Mouse (Mus musculus): ENCODE results near the gene Zfp385c. TPM values are rescaled to one million over a fixed set of nuclear protein-coding genes. Genes with fewer than 3 reads are reported as not detected.
"Not testable (repeated sequence)": the region's sequence is repeated elsewhere in the genome, so short reads cannot be mapped to it uniquely, and the experiment has no call there.

The Zfp385c gene
- total and polyA plus RNA-seq, 3 experiments, result 0.59 to 0.84 TPM; not detected in 1

DNA sequence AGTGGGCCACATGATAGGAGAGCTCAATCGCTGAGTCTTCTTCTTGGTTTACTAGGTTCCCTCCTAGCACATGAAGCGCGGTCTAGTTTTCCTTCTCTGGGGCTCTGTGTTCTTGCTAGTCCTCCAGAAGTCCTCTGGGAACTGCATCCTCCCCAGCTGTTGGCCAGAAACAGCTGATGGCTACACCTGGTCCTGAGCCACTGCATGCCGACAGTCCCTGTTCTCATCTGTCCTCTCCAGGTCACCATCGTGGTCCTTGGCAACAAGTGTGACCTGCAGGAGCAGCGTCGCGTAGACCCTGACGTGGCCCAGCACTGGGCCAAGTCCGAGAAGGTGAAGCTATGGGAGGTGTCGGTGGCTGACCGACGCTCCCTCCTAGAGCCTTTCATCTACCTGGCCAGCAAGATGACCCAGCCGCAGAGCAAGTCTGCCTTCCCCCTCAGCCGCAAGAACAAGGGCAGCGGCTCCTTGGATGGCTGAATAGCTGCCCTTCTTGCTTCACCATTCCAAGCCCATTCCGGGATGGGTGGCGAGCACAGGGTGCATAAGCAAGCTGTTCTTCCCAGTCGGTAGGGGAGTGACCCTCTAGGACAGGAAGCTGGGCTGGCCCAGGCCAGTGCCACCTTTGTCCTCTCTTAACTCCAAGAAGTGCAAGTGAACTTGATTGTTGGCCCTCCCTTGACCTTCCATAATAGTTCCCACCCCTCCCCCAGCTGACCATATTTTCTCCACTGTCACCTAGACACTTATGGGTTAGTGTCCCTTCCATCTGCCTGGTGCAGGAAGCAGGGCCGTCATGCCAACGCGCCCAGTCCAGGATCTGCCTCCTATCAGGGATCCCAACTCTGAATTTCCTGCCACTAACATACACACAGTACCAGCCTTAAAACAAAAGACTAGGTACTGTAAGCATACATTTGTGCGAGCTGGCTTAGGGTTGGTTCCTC is 66.2 kb downstream of the Zfp385c start:
- no peak for DNase-seq

- DNase-seq, result no peak
These were observed 68.4 kb downstream of the Zfp385c start for GRCm38 (mm10) chr11:100623867-100624266.

DNA sequence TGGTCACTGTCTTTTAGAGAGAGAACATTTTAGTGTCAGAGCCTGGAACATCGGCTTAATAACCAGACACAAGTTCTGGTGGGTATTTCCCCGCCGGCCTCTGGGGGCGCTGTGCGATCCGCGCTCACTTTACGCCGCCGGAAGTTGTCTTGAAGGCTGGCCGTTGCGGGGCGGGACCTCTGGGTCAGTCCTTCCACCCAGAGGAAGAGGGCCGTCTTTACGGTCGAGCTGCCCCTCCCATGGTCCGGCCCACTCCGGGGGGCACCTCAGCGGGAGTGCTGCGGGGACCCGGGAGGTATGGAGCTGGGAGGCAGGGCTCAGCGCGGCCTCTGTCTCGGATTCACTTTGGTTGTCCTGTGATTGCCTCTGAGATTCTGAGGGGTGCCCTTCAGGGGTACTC is 69.5 kb downstream of the Zfp385c start:
- DNase-seq, result peak; percentile 98

GRCm38 (mm10) chr11:100619982-100620381 is 72.3 kb downstream of the Zfp385c start, which contains the start of gene Dnajc7:
Gene Dnajc7 (minus strand): TSS chr11:100620168.
- no peak for DNase-seq

GRCm38 (mm10) chr11:100619485-100619975 is 72.7 kb downstream of the Zfp385c start:
- peak; percentile 96 for DNase-seq

DNA sequence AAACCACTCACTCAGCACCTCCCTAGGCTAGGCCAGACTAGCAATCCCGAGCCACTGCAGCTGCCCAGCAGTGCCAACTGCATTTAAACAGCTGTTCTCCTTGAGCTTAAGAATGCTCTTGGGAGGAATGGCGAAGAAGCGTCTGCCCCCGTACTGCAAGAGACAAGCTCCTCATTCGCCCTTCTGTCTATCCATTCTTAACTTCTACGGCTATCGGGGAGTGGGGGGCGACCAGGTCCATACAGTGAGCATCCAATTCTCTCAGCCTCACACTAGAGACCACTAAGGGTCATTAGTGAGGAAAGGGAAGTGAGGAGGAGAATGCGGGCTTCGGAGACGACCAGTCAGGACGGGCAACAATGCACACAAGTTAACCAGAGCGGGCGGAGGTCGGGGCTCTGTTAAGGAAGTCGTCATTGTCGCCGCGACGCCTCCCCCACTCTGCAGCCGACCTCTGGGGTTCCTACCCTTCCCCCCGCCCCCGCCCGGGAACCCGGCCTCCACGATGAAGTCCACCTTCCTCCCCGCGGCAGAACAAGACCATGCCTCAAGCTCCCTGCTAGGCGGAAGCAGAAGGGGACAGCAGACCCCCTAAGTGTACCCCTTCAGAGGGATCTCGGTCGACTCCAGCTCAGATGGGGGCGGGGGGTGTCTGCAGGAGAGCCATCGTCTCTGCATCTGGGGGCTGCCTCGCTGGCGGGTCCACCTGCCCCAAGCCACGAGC is 73.3 kb downstream of the Zfp385c start, which contains the start of gene Nkiras2:
Nkiras2 (plus strand) TSS at position 484 of the 724 bp plus-strand sequence.
- DNase-seq, result peak; percentile 78

DNA sequence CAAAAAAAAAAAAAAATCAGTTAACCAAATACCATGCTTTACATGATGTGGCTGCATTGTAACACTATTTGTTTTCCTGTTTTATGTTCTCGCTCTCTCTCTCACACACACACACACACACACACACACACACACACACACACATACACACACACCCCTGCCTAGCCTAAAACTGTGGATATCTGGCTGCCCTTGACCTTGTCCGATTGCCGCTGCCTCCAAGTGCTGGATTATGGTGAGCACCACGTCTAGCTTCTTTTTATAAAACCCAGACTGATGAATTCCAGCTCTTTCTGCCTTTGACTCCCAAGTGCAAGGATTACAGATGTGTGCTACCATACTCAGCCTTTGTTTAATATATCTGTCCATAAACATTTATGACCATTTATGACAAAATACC is 74.8 kb downstream of the Zfp385c start:
- DNase-seq, result peak; percentile 57

- not testable (repeated sequence) for DNase-seq
These were observed 75.4 kb downstream of the Zfp385c start for GRCm38 (mm10) chr11:100616836-100617235.

GRCm38 (mm10) chr11:100616332-100616731 is 75.9 kb downstream of the Zfp385c start:
- no peak for DNase-seq

- DNase-seq, result no peak
These were observed 79.0 kb downstream of the Zfp385c start for GRCm38 (mm10) chr11:100613241-100613640.

GRCm38 (mm10) chr11:100611627-100612026 is 80.6 kb downstream of the Zfp385c start:
- no peak for DNase-seq

DNA sequence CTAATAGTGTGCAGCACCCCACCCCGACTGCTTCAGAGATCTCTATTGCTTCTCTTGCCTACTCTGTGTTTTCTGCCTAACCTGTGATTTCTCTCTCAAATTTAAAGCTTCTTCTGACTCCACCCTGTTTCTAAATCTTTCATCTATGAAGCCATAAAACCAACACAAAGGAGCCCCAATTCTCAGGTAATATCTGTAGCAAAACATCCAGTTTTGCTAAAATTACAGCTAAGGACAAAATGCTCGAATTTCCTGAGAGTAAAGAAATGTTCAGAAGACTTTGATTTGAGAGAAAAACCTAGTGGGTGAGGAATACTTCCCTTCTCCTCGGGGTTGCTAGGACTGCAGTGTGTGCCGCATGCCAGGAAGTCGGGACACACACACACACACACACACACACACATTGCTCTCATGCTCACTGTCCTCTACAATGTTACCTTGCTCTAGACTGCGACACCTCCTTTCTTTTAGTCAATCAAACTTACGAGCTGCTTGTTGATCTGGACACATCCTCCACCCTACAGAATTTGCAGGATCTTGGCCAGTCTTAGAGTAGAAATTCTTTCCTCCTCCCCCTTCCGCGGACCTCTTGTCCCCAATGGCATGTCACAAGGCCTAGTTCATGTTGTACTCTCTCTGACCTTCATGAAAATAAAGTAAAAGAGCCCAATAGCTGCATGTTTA is 82.1 kb downstream of the Zfp385c start:
- peak; percentile 54 for DNase-seq

GRCm38 (mm10) chr11:100609355-100609996 is 82.8 kb downstream of the Zfp385c start:
- DNase-seq, result no peak

GRCm38 (mm10) chr11:100608796-100609195 is 83.5 kb downstream of the Zfp385c start:
- DNase-seq, result no peak

GRCm38 (mm10) chr11:100607121-100607520 is 85.1 kb downstream of the Zfp385c start:
- no peak for DNase-seq

- no peak for DNase-seq
These were observed 86.8 kb downstream of the Zfp385c start for GRCm38 (mm10) chr11:100605451-100605850.

- peak; percentile 54 for DNase-seq
These were observed 87.8 kb downstream of the Zfp385c start for GRCm38 (mm10) chr11:100604321-100605005.

- no peak for DNase-seq
These were observed 88.4 kb downstream of the Zfp385c start for GRCm38 (mm10) chr11:100603813-100604212.

- DNase-seq, result no peak
These were observed 89.1 kb downstream of the Zfp385c start for GRCm38 (mm10) chr11:100603155-100603554.

- DNase-seq, result no peak
These were observed 90.9 kb downstream of the Zfp385c start for GRCm38 (mm10) chr11:100601372-100601771.

GRCm38 (mm10) chr11:100598074-100598473 is 94.2 kb downstream of the Zfp385c start:
- no peak for DNase-seq
